Mouse (Mus musculus): Measurements from ENCODE around the gene Aes.

- TF ChIP-seq CTCF (IDR thresholded peaks at IDR 0.05; ENCODE audit: low read depth, low read length), result peak; percentile 47; the same call in 1 of the 2 replicates
- no peak for TF ChIP-seq TAL1 (conservative IDR thresholded peaks at IDR 0.05; ENCODE audit: low read depth, low read length)
- TF ChIP-seq POLR2AphosphoS5 (IDR thresholded peaks at IDR 0.05; ENCODE audit: insufficient replicate concordance, low read depth, low read length), result no peak
These were observed 5.4 kb downstream of the Aes start for GRCm38 (mm10) chr10:81564734-81565133.

All from G1E (cell line).